Mouse (Mus musculus) CD4-positive, CD25-positive, alpha-beta regulatory T cell, adult 4 months (primary cell): ENCODE results near the gene Trak2. TPM values are rescaled to one million over a fixed set of nuclear protein-coding genes. Genes with fewer than 3 reads are reported as not detected.
"Not testable (repeated sequence)": the region's sequence is repeated elsewhere in the genome, so short reads cannot be mapped to it uniquely, and the experiment has no call there.

ENCODE experiments used
- ATAC-seq: one replicate; pipeline ENCODE4 v1.8.0; 2017
- polyA plus RNA-seq, 2 experiments: library from polyadenylated mRNA; unstranded; fragments of 100-300 nt; shearing (Covaris generic); gene quantifications; one replicate each; pipeline ENCODE4 v1.2.1; 2017

The Trak2 gene
- polyA plus RNA-seq, 2 experiments from 2014 or later, result 23.7 to 26.1 TPM

- peak; percentile 45 for ATAC-seq
Measured at GRCm38 (mm10) chr1:58953686-58954434, 19.4 kb downstream of the Trak2 start.

GRCm38 (mm10) chr1:58952997-58953396 lies 20.2 kb downstream of the Trak2 start:
- no peak for ATAC-seq

GRCm38 (mm10) chr1:58952526-58952925 lies 20.7 kb downstream of the Trak2 start:
- ATAC-seq, result no peak

DNA sequence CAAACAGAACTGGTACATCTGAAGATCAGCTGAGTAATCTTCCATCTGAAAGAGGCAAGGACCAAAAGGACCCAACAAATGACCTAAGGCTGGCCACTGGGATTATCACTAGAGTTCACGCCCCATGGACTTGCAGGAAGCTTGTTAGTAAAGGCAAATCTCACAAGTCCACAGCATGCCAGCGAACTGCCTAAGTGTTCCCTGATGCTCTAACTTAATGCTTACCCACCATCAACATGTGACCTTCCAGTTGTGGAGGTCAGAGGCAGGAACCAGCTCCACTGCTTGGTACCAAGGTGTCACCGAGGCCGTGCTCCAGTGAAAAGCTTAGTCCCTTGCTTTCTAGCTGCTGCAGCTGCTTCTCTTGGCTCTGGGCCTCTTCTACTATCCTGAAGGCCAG lies 21.4 kb downstream of the Trak2 start:
- no peak for ATAC-seq

DNA sequence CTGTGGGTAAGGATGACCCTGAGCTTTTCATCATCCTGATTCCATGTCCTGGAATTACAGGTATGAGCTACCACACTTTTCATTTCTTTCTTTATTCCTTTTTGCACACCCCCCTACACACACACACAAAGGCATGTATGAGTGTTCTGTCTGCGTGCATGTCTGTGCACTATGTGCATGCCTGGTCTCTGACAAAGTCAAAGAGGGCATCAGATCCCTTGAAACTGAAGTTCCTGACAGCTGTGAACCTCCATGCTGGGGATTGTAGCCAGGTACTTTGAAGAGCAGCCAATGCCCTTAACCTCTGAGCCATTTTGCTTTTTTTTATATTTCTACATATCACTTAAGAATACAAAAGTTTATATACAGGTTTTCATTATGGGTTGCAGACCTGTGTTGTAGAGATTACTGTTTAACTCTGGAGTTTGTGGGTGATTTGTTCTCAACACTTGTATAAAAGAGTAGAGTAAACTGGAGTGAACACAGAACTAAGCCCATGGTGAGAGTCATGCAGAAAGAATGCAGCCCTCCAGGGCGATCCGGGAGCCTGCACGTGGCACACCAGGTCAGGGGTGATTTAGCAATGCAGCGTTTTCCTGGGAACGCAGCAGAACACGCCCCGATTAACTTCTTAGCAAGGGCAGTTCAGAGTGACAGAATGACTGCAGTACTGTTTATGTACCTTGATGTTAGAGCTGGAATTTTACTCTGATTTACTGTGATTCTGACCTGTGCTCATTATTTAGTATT lies 22.2 kb downstream of the Trak2 start:
- ATAC-seq, result no peak

GRCm38 (mm10) chr1:58949561-58950106 lies 23.6 kb downstream of the Trak2 start:
- no peak for ATAC-seq

DNA sequence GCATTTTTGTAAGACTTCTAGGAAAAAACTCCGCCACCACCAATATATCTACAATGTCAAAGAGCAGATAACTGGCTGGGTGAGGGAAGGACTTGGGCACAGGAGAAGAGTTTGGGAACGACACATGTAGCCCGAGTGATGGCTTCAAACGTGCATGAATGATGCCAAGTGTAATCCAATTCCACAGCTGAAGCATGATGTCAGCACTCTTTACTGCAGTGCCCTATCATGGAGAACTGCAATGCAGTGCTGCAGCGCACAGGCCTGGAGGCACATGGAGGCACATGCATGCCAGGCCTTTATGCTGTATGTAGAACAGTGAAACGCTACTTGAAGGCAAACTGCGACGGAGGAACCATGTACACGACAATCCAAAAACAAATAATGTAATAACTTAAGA lies 26.5 kb downstream of the Trak2 start:
- no peak for ATAC-seq

- ATAC-seq, result no peak
Measured at GRCm38 (mm10) chr1:58945960-58946670, 27.1 kb downstream of the Trak2 start.

DNA sequence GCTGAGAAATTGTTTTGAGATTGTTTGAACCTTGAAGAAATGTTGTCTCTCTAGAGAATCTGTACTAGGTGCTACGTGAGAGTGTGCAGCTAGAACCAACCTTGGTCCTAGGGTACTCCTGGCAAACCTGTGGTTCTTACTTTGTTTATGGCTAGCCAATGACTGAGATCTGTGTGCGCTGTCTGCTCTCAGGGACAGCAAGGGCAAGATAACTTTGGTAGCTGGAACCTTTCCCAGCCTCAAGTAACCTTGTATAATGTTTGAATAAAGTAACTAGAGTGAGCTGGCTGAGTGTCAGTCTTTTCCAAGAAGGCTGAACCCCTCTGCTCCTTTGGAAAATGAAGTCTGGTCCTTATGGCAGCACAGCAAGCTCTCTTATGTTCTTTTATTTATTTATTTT lies 27.7 kb downstream of the Trak2 start:
- ATAC-seq, result no peak

GRCm38 (mm10) chr1:58937606-58938099 lies 35.6 kb downstream of the Trak2 start:
- no peak for ATAC-seq

DNA sequence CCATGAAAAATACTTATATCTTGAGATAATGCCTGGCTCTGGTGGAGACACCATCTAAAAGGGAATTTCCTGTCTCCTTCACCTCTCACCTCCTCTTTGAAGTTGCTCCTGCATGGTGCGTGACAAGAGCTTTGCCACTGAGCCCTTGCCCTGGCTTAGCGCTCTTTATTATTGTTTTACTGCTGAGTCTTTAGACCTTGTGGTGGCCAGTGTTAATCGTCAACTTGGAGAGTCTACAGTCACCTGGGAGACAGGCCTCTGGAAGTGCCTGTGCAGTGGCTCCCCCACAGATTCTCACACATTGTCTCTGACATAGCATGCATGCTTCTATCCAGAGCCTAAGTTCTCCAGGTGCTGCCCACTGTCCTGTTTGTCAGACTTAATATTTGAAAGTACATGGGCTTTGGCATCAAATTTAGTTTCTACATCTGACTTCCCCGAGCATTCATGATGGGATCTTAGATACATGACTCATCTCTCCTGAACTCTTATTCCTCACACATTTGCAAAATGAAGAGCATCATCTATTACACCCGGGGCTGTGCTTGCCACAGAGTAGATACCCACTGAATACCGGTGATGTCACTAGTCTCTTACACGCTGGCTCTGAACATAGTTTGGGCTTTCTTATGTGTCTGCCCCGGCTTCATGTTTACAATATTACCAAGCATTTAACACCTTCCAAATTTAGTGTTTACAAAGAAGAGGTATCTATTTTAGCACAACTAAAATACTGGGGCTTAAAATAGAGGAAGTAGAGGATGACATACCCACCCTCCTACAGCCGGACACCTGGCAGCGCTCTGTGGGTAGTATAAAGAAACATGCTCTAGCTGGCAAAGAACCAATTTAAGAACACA lies 36.3 kb downstream of the Trak2 start:
- ATAC-seq, result no peak

DNA sequence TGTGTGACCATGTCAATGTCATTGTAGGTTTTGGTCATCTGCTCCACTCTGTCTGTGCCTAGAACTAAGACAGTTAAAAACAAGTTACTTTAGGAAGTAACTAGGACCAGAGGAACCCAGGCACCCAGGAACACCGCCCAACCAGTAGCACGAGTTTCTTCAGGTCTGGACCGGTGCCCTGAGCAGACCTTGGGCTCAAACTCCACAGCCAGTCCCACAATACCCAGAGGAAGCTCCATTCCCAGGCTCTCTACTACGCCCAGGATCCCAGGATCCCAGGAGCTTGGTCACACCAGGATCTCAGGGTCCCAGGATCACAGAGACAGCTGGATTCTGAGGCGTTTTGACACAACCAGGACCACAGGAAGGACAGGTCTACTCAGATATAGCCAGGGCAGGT lies 46.6 kb downstream of the Trak2 start:
- ATAC-seq, result no peak

DNA sequence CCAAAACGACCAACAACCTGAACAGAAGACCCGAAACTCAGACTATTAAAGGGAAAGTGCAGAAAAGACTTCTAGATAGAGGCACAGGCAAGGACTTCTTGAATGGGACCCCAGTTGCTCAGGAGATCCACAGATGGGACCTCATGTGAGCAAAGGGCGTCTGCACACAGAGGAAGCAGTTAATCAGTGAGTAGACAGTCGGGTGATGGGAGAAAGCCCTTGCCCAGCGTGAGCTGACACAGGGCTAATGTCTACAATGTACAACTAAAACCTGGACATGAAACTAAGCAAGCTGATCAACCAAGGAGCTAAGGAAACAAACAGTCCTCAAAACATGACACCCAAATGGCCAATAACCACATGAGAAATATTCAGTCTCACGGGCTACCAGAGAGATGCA lies 55.7 kb downstream of the Trak2 start:
- no peak for ATAC-seq

DNA sequence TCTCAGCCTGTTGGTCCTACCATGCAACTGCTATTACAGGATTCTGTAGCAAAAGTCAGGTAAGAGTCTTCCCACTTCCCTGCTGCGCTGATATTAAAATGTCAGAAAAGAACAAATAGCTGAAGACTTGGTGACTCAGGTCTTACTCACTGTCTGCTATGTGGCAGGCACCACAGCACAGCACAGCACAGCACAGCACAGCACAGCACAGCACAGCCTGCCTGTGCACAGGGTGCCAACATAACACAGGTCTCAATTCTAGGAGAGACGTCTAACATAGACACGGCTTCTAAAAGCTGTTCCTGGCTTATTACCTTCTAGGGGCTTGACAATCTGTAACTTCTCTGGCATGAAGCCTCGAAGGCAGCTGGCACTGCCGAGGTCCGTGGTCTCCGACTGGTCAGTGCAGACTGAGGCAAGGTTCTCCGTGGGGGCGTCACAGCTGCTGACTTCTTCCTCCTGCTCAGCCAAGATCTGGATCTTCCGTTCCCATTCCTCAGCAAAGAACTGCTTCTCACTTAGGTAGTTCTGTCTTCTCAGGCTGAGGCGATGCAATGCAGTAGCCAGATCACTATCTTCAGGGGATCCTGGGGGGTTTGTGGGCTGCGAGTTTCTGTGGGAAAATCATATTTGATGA lies 63.5 kb downstream of the Trak2 start:
- ATAC-seq, result no peak

- no peak for ATAC-seq
Measured at GRCm38 (mm10) chr1:58903681-58904080, 69.5 kb downstream of the Trak2 start.

DNA sequence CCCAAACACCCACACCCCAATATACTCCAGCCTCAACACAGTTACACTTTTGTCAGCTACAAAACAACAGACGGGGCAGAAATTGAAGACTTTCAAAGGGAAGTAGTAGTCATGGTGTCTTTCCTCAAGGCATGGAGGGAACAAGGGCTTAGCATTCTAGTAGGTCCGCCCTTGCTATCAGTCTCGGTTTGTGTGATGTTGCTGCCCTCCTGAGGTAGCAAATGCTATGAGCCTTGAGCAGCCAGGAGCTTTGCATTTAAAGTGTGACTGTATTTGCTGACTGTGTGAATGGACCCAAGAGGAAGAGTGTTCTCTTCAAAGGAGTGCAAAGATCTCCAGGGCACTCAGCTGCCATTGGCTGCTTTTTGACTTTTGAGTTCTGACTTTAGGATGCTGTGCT lies 75.7 kb downstream of the Trak2 start:
- ATAC-seq, result peak; percentile 97

GRCm38 (mm10) chr1:58892386-58892785 lies 80.8 kb downstream of the Trak2 start:
- ATAC-seq, result not testable (repeated sequence)

DNA sequence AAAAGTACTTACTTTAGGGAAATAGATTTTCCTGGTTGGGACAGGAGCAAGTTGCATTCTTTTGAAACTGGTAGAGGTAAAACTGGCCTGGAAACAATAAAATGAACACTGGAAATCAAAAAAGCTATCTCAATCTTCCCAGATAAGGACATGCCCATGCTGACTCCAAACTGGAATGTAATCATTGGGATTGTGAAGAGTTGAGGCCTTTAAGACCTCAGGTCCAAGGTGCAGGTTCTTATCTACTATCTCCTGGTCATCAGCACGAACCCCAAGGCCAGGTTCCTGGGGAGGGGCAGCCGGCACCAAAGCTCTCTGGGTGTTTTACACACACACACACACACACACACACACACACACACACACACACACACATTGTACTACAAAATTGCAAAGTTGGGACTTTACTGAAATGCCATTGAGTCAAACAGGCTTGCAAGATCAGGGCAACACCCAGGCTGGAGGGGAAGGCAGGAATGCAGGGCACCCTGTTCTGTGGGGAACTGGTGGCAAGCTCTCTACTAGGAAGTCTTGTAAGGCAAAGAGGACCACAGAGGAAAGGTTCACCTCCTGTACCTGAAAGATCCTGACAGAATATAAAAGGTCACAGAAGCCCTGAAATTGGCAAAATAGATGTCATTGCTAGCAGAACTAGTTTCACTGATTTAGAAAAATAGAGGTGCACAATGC lies 81.6 kb downstream of the Trak2 start:
- not testable (repeated sequence) for ATAC-seq

GRCm38 (mm10) chr1:58890697-58891290 lies 82.4 kb downstream of the Trak2 start:
- not testable (repeated sequence) for ATAC-seq

DNA sequence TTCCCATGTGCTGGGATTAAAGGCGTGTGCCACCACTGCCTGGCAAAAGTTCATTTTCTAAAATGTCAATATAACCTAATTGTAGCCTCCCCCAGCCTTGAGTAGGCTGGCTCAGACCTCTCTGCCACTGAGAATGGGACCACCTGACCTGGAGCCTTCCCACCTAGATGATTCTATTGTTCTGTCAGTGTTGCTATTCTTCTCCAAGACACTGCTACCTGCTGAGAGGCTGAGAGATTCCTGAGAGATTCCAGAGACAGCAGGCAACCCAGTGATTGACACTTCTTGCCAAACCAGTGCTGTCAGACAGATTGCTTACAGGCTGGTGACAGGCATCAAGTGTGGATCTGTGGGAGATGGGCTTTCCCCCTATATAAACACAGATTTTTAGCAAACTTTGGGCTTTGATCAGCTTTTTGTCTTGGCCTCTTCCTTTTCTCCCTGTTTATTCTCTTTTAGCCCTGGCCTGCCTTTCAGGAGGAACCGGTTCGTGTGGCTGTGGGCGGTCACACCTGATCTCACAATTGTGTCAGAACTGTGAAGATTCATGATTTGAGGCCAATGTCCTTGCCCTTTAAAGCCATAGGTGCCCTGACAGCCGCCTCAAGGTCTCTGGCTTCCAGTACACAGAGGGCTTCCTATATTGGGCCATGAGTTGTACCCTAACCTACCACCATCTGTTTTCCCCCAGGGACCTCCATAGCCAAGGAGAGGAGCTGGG lies 83.2 kb downstream of the Trak2 start:
- no peak for ATAC-seq
